Mouse (Mus musculus): ENCODE data around the gene Nr1i2. TPM values are rescaled to one million over a fixed set of nuclear protein-coding genes. Genes with fewer than 3 reads are reported as not detected.
A peak's percentile ranks its signal among the peaks of the same experiment; 100 is the strongest.

Gene Nr1i2
- total RNA-seq, 2 experiments from 2014 or later: not detected

DNA sequence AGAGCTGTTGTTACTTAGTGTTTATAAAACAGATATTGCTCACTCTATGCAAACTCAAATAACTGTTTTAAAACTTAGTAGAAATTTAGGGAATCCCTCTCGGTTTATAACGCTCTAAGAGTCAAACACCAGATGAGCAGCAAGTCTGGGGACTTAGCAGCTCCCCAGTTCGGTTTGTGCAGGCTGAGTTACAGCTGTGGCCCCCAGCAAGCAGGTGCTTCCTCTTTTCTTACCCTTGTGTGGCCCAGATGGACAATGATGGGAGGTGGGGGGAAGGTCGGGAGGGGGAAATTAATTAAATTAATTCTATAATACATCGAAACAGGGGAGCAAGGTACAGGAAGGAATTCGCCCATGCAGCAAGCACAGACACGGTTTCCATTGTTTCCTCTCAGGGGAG lies 13.0 kb upstream of the Nr1i2 start:
- Histone ChIP-seq H3K27ac (no peak overlapping the region), H3K4me3 (no peak overlapping the region)
- TF ChIP-seq CTCF (IDR thresholded peaks at IDR 0.05): no peak
- no peak for DNase-seq (ENCODE audit: extremely low spot score in 1 of 2, low spot score in 2 of 2)
- intact Hi-C loops (cut with DNase I): no loop called here

- Histone ChIP-seq H3K4me3 (no peak overlapping the region), H3K27ac (no peak overlapping the region)
- no peak for TF ChIP-seq CTCF (IDR thresholded peaks at IDR 0.05)
- no peak for DNase-seq (ENCODE audit: extremely low spot score in 1 of 2, low spot score in 2 of 2)
- intact Hi-C loops (cut with DNase I): no loop called here
These were observed 12.6 kb upstream of the Nr1i2 start for GRCm38 (mm10) chr16:38307221-38307605.

GRCm38 (mm10) chr16:38306571-38307220 lies 12.1 kb upstream of the Nr1i2 start:
- Histone ChIP-seq H3K4me3 (no peak overlapping the region), H3K27ac (no peak overlapping the region)
- no peak for DNase-seq (ENCODE audit: extremely low spot score in 1 of 2, low spot score in 2 of 2)
- TF ChIP-seq CTCF (IDR thresholded peaks at IDR 0.05): peak; percentile 54
- intact Hi-C loops (cut with DNase I): no loop called here

DNA sequence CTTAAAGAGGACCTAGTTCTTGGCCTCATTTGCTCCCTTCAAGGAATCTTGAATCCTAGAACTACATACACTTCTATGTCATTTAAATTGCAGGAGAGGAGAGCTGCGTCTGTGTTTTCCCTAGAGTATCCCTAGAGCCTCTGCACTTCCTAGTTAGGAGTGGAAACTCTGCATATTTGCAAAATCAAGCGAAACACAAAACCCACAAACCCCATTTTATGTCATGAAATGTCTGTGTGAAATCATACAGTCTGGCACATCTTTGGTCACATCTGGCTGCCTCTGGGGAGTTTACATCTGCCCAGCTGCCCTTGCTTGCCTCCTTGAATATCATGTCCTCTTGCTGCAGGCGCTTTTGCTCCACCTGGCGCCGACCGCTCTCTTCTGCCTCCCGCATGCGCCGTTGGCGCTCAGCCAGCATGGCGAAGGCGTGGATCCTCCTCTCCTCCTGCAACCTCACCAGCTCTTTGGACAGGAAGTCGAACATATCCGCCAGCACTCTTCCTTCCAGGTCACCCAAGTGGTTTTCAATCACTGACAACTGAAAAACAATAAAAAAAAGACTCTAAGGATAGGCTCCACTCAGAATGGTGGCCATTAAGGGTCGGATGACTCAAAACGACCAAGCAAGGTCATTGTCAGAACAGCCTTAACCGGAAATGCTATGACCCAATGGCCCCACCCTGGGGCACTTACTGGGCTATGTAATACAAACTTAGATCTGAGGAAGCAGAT lies 10.0 kb upstream of the Nr1i2 start:
- TF ChIP-seq CTCF (IDR thresholded peaks at IDR 0.05): no peak
- no peak for DNase-seq (ENCODE audit: extremely low spot score in 1 of 2, low spot score in 2 of 2)
- no peak overlapping the region for H3K4me3 ChIP-seq
- intact Hi-C loops (cut with DNase I): no loop called here
- no peak overlapping the region for H3K27ac ChIP-seq

DNA sequence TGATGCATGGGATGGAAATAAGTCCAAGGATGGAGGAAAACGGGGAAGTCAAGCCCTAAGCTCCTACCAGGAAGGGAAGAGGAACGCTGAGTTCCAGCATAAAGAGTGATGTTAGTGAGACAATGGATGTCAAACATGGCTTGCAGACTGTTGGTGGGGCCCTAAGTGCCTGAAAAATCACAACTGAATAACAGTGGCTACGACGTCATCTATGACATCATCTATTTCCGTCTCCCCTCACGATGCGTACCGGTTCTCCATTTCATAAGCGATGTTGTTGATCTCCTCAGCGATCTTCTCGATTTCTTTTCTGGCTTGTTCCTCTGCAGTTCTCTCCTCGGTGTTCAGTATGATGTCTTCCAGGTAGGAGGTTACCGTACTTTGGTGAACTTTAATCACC lies 7.7 kb upstream of the Nr1i2 start:
- Histone ChIP-seq H3K4me3 (no peak overlapping the region), H3K27ac (no peak overlapping the region)
- no peak for DNase-seq (ENCODE audit: extremely low spot score in 1 of 2, low spot score in 2 of 2)
- intact Hi-C loops (cut with DNase I): no loop called here
- TF ChIP-seq CTCF (IDR thresholded peaks at IDR 0.05): no peak

- no peak overlapping the region for H3K4me3 ChIP-seq
- no peak for TF ChIP-seq CTCF (IDR thresholded peaks at IDR 0.05)
- intact Hi-C loops (cut with DNase I): no loop called here
These were observed 3.8 kb upstream of the Nr1i2 start for GRCm38 (mm10) chr16:38298410-38298809.

GRCm38 (mm10) chr16:38295349-38295930 lies 816 bp upstream of the Nr1i2 start:
- TF ChIP-seq CTCF (IDR thresholded peaks at IDR 0.05): peak; percentile 58
- intact Hi-C loops (cut with DNase I): loop anchor here (2.0 kb wide), 1 partner anchor 211 kb away; no protein-coding TSS in a partner anchor
- DNase-seq (ENCODE audit: extremely low spot score in 1 of 2, low spot score in 2 of 2): no peak
- Histone ChIP-seq H3K27ac (no peak overlapping the region), H3K4me3 (no peak overlapping the region)

More at GRCm38 (mm10) chr16:38298410-38298809, 3.8 kb upstream of the Nr1i2 start:
- DNase-seq (ENCODE audit: extremely low spot score in 1 of 2, low spot score in 2 of 2): no peak
- H3K27ac ChIP-seq: no peak overlapping the region

GRCm38 (mm10) chr16:38290151-38290550 lies 4.5 kb downstream of the Nr1i2 start:
- DNase-seq (ENCODE audit: extremely low spot score in 1 of 2, low spot score in 2 of 2): no peak
- Histone ChIP-seq H3K4me3 (no peak overlapping the region), H3K27ac (no peak overlapping the region)
- TF ChIP-seq CTCF (IDR thresholded peaks at IDR 0.05): no peak
- intact Hi-C loops (cut with DNase I): no loop called here

DNA sequence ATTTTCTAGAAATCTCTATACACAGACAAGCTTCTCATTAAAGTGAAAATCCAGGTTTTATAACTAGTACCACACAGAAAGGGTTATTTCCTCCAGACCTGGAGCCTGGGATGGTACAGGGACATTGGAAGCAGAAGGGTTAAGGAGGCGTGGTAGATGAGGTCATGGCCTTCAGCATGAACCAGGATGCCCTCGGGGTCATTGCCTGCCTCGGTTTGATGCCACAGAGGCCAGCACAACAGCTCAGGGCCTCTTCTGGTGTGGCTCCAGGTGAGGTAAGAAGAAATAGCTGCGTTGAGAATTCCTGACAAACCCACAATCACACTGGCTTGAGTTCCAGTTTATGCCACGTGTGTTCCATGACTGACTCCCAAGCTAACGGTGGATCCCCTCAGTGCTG lies 5.8 kb downstream of the Nr1i2 start:
- Histone ChIP-seq H3K27ac (no peak overlapping the region), H3K4me3 (no peak overlapping the region)
- intact Hi-C loops (cut with DNase I): no loop called here
- no peak for DNase-seq (ENCODE audit: extremely low spot score in 1 of 2, low spot score in 2 of 2)
- TF ChIP-seq CTCF (IDR thresholded peaks at IDR 0.05): no peak

- intact Hi-C loops (cut with DNase I): no loop called here
- H3K4me3 ChIP-seq: no peak overlapping the region
- no peak overlapping the region for H3K27ac ChIP-seq
- no peak for TF ChIP-seq CTCF (IDR thresholded peaks at IDR 0.05)
- no peak for DNase-seq (ENCODE audit: extremely low spot score in 1 of 2, low spot score in 2 of 2)
These were observed 6.9 kb downstream of the Nr1i2 start for GRCm38 (mm10) chr16:38287762-38288161.

- DNase-seq (ENCODE audit: extremely low spot score in 1 of 2, low spot score in 2 of 2): no peak
- H3K4me3 ChIP-seq: no peak overlapping the region
- no peak overlapping the region for H3K27ac ChIP-seq
- intact Hi-C loops (cut with DNase I): no loop called here
- TF ChIP-seq CTCF (IDR thresholded peaks at IDR 0.05): no peak
These were observed 7.3 kb downstream of the Nr1i2 start for GRCm38 (mm10) chr16:38287357-38287756.

DNA sequence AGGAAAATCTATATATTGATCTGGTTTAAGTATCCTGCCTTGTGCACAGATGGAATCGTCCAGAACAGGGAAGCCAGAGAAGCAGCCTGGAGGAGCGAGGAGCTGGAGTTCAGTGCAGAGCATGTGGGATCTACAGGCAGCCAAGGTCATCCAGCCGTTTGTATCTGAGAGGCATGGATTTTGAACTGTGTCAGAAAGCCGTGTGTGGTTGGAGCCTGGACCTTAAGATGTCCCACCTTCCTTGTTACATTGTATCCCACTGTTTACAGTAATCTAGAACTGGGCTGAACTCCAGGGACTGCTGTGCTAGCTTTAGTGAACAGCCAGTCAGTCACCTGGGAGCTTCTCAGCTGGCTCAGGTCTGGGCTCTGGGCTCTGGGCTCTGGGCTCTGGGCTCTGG lies 8.1 kb downstream of the Nr1i2 start:
- no peak for TF ChIP-seq CTCF (IDR thresholded peaks at IDR 0.05)
- DNase-seq (ENCODE audit: extremely low spot score in 1 of 2, low spot score in 2 of 2): no peak
- no peak overlapping the region for H3K27ac ChIP-seq
- H3K4me3 ChIP-seq: no peak overlapping the region
- intact Hi-C loops (cut with DNase I): no loop called here

All from left cerebral cortex, adult 2 months (tissue).